ENCODE assay signal across 16 mouse cellular contexts in genomic region chr5:4731064-4731463, GRCm38 (mm10). TPM values are rescaled to one million over a fixed set of nuclear protein-coding genes. Genes with fewer than 3 reads are reported as not detected.
A peak's percentile ranks its signal among the peaks of the same experiment; 100 is the strongest.
DNase-seq lines count a peak whose midpoint lies in the region; ATAC-seq and TF ChIP-seq lines count a peak whose summit lies in the region.
"Had no signal": no experiment of that assay in that cellular context is flagged by ENCODE, and none has a peak within 500 bp of the region (broad histone marks: within the 10 kb centered on the region; RNA-seq: fewer than 3 reads in every experiment).

No protein-coding gene starts in this region.

- no peak overlapping the region for H3K9ac ChIP-seq in midbrain, embryonic 13.5 days (replicated peaks)
- no peak overlapping the region for H3K9ac ChIP-seq in midbrain, postnatal 0 days (replicated peaks; ENCODE audit: low read length, poor library complexity, severe bottlenecking)
- no peak overlapping the region for H3K9ac ChIP-seq in kidney, embryonic 16.5 days (replicated peaks; ENCODE audit: low read length)
- H3K9ac ChIP-seq: forebrain, embryonic 13.5 days; forebrain, postnatal 0 days; heart, embryonic 12.5 days had no signal

- DNase-seq in midbrain, postnatal 0 days (ENCODE audit: low spot score) = no peak
- peak; percentile 56 for DNase-seq in kidney, postnatal 14 days
- DNase-seq in adrenal gland, postnatal 10 days = no peak
- no peak for DNase-seq in thymus, adult 2 months
- DNase-seq: adrenal gland, adult 2 months; adrenal gland, postnatal 36 days; cerebellum, adult 2 months; cerebellum, postnatal 10 days; forebrain, postnatal 0 days; gastrocnemius, postnatal 25 days had no signal

- no peaks in the 10 kb centered on the region for H3K36me3 ChIP-seq in midbrain, embryonic 13.5 days
- no peaks in the 10 kb centered on the region for H3K36me3 ChIP-seq in midbrain, postnatal 0 days (ENCODE audit: insufficient read depth, low read length)
- no peaks in the 10 kb centered on the region for H3K36me3 ChIP-seq in kidney, embryonic 16.5 days (ENCODE audit: insufficient read depth, low read length)
- H3K36me3 ChIP-seq in thymus, adult 2 months (ENCODE audit: control insufficient read depth, insufficient read depth, low read length) = no peaks in the 10 kb centered on the region
- H3K36me3 ChIP-seq: embryonic facial prominence, embryonic 10.5 days; heart, embryonic 12.5 days; hindbrain, embryonic 10.5 days had no signal

- peak overlapping the region; percentile 63; the same call in 1 of the 2 replicates for H3K27ac ChIP-seq in midbrain, embryonic 13.5 days
- H3K27ac ChIP-seq in midbrain, postnatal 0 days (ENCODE audit: low read depth, low read length) = no peak overlapping the region
- H3K27ac ChIP-seq in kidney, embryonic 16.5 days (ENCODE audit: low read length) = no peak overlapping the region
- no peak overlapping the region for H3K27ac ChIP-seq in thymus, adult 2 months (ENCODE audit: control insufficient read depth, insufficient read depth, low read length)
- H3K27ac ChIP-seq: embryonic facial prominence, embryonic 10.5 days; forebrain, embryonic 13.5 days; hindbrain, embryonic 10.5 days had no signal

- H3K27me3 ChIP-seq in midbrain, embryonic 13.5 days = no peaks in the 10 kb centered on the region; the same call in 1 of the 2 replicates
- no peaks in the 10 kb centered on the region for H3K27me3 ChIP-seq in midbrain, postnatal 0 days (ENCODE audit: insufficient read depth, low read length)
- no peaks in the 10 kb centered on the region for H3K27me3 ChIP-seq in kidney, embryonic 16.5 days (ENCODE audit: insufficient read depth, low read length)
- no peaks in the 10 kb centered on the region for H3K27me3 ChIP-seq in thymus, adult 2 months (ENCODE audit: control insufficient read depth, insufficient read depth, low read length)
- H3K27me3 ChIP-seq: forebrain, embryonic 13.5 days; heart, embryonic 12.5 days had no signal

- 87% methylated on average over 3 of the region's 3 CpGs for WGBS in midbrain, embryonic 13.5 days
- 84% methylated on average over 3 of the region's 3 CpGs for WGBS in midbrain, postnatal 0 days
- WGBS in kidney, embryonic 16.5 days = 76% methylated on average over 3 of the region's 3 CpGs
- 93% methylated on average over 3 of the region's 3 CpGs for WGBS in thymus, adult 2 months

- TF ChIP-seq POLR2A in thymus, adult 2 months (IDR thresholded peaks at IDR 0.05; ENCODE audit: control insufficient read depth, extremely low read depth, insufficient read depth, low read length, poor library complexity) = no peak

- TF ChIP-seq CTCF in midbrain, postnatal 0 days (IDR thresholded peaks at IDR 0.05) = no peak
- no peak for TF ChIP-seq CTCF in thymus, adult 2 months (IDR thresholded peaks at IDR 0.05; ENCODE audit: borderline replicate concordance, control insufficient read depth, extremely low read depth, insufficient read depth, low read length, poor library complexity)

- H3K4me2 ChIP-seq in midbrain, embryonic 13.5 days (replicated peaks) = no peak overlapping the region
- no peak overlapping the region for H3K4me2 ChIP-seq in midbrain, postnatal 0 days (ENCODE audit: low read depth, low read length, poor library complexity, severe bottlenecking)
- H3K4me2 ChIP-seq in kidney, embryonic 16.5 days (replicated peaks; ENCODE audit: low read depth, low read length) = no peak overlapping the region
- H3K4me2 ChIP-seq: forebrain, embryonic 13.5 days; heart, embryonic 12.5 days had no signal

- H3K4me1 ChIP-seq in midbrain, embryonic 13.5 days (replicated peaks) = peaks cover 34% of the 10 kb centered on the region
- H3K4me1 ChIP-seq in midbrain, postnatal 0 days (ENCODE audit: insufficient read depth, low read length) = peaks cover 4% of the 10 kb centered on the region; the same call in 1 of the 2 replicates
- peaks cover 17% of the 10 kb centered on the region for H3K4me1 ChIP-seq in kidney, embryonic 16.5 days (ENCODE audit: insufficient read depth, low read length)
- H3K4me1 ChIP-seq in thymus, adult 2 months (replicated peaks; ENCODE audit: control insufficient read depth, insufficient read depth, low read length) = no peaks in the 10 kb centered on the region

- no peak for ATAC-seq in midbrain, embryonic 13.5 days
- no peak for ATAC-seq in midbrain, postnatal 0 days (ENCODE audit: low FRiP score)
- ATAC-seq in kidney, embryonic 16.5 days (ENCODE audit: low FRiP score, low TSS enrichment) = peak; percentile 77
- ATAC-seq: forebrain, postnatal 0 days had no signal

- no peak overlapping the region for H3K4me3 ChIP-seq in midbrain, embryonic 13.5 days (replicated peaks)
- no peak overlapping the region for H3K4me3 ChIP-seq in midbrain, postnatal 0 days (ENCODE audit: low read depth, low read length)
- no peak overlapping the region for H3K4me3 ChIP-seq in kidney, embryonic 16.5 days (ENCODE audit: low read length)
- H3K4me3 ChIP-seq in thymus, adult 2 months (ENCODE audit: control insufficient read depth, insufficient read depth, low read length) = no peak overlapping the region
- H3K4me3 ChIP-seq: embryonic facial prominence, embryonic 10.5 days; forebrain, embryonic 13.5 days; heart, embryonic 12.5 days; hindbrain, embryonic 10.5 days had no signal

- H3K9me3 ChIP-seq in midbrain, embryonic 13.5 days = no peaks in the 10 kb centered on the region
- H3K9me3 ChIP-seq in midbrain, postnatal 0 days (ENCODE audit: low read length) = no peaks in the 10 kb centered on the region
- H3K9me3 ChIP-seq in kidney, embryonic 16.5 days (ENCODE audit: low read length) = no peaks in the 10 kb centered on the region
- H3K9me3 ChIP-seq: embryonic facial prominence, embryonic 10.5 days; forebrain, embryonic 13.5 days; heart, embryonic 12.5 days; hindbrain, embryonic 10.5 days had no signal

RNA-seq across cellular contexts. Expression of gene Fzd1, which starts 26.8 kb away (rescaled TPM):
- 30.5 and 39.0 TPM in 2 replicates for polyA plus RNA-seq in midbrain, embryonic 13.5 days (2015; fragmentation: Nextera tagmentation; extraction: Ambion mirVana)
- total RNA-seq in midbrain, postnatal 0 days (2014; rRNA removed) = 105 and 112 TPM in 2 replicates
- 14.1 and 16.2 TPM in 2 replicates for polyA plus RNA-seq in midbrain, postnatal 0 days (2015; fragmentation: Nextera tagmentation; extraction: Ambion mirVana)
- 37.5 and 38.8 TPM in 2 replicates for polyA plus RNA-seq in kidney, embryonic 16.5 days (2015; fragmentation: Nextera tagmentation; extraction: Ambion mirVana)
- total RNA-seq in adrenal gland, postnatal 10 days (2021) = 10 to 100 TPM; 17.5 to 20.9 TPM
- 5.8 and 6.2 TPM in 2 replicates for polyA plus RNA-seq in thymus, adult 2 months (2012; rRNA removed)
